Mouse (Mus musculus) liver, adult 2 months (tissue): Measurements from ENCODE around the gene Camkmt.

Source experiments
- CTCF ChIP-seq: fragments of 200-500 bp; IDR thresholded peaks from 2 replicates; pipeline ENCODE4 v1.5.1; 2011; ENCODE audit warnings: low read depth, low read length, control low read depth
- POLR2A ChIP-seq: fragments of 200-500 bp; IDR thresholded peaks from 2 replicates; pipeline ENCODE4 v1.6.1; 2011; ENCODE audit warnings: low read length, control low read depth; ENCODE audit not compliant: insufficient read depth; ENCODE audit errors: extremely low read depth

DNA sequence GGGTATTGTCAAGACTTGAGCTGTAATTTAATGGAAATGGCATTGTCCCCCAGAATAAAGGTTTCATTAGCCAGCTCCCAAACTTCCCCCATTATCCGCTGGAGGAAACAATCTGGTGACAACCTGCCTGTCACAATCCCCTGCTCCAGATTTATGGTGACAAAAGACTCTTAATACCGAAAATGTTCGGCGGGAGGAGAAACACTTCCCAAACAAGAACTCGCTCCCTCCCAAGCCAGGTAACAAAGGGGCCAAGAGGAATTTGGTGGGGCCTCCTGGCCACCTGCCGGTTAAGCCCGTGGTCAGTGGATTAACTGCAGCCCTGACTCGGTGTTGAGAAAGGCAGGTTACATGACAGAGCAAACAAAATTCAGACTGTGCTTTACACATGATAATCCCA, 383.5 kb downstream of the Camkmt start:
- no peak for TF ChIP-seq CTCF
- no peak for TF ChIP-seq POLR2A
